Comparison of ENCODE assay signal across 8 mouse cellular contexts in the genomic region with DNA sequence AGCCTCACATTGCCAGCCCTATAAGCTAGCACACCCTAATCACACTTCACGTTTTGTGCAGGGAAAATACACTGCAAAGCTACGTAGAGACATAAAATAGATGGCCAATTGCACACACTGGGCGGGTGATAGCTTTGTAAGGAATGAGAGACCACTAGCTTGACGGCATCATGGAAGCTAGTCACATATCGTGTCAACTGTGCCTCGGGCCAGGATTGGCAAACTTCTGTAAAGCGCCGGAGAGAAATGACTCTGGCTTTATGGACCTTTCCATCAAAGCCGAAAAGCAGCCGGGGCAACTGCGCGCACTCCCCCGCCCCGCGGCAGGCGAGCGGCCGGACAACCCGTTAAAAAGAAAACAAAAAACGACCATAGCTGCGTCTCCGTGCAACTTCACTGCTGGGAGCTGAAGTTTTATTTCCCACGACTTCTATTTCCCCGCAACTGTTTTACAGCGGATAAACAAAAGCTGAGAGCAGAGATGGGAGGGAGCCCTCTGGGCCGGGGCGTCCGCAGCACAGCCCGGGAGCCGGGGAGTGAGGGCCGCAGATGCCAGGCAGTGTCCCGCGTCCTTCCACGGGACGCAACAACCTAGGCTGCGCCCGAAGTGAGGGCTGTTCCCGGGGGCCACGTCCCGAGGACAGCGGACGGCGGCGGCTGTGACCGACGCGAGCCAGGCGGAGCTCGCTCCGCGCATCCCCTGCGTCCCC. TPM values are rescaled to one million over a fixed set of nuclear protein-coding genes. Genes with fewer than 3 reads are reported as not detected.
A peak's percentile ranks its signal among the peaks of the same experiment; 100 is the strongest.
DNase-seq lines count a peak whose midpoint lies in the region; ATAC-seq and TF ChIP-seq lines count a peak whose summit lies in the region.

No protein-coding gene starts in this region.

- H3K9me3 ChIP-seq in heart, embryonic 11.5 days (replicated peaks; ENCODE audit: control insufficient read depth, low read length): 0 out of 2 replicates have a peak, but pooled peaks cover 5% of the 10 kb centered on the region
- no peaks in the 10 kb centered on the region for H3K9me3 ChIP-seq in ES-E14 (ENCODE audit: control insufficient read depth, insufficient read depth, low read depth, low read length)
- H3K9me3 ChIP-seq in midbrain, embryonic 15.5 days: no peaks in the 10 kb centered on the region

- H3K4me3 ChIP-seq in heart, embryonic 11.5 days (ENCODE audit: low read depth, low read length): peak overlapping the region; percentile 86
- H3K4me3 ChIP-seq in ES-E14 (ENCODE audit: insufficient read depth in 1 of 2, low read depth in 1 of 2, low read length in 2 of 2, poor library complexity in 1 of 2, severe bottlenecking in 1 of 2): peak overlapping the region; percentile 57 to 88
- peak overlapping the region; percentile 61 for H3K4me3 ChIP-seq in embryonic fibroblast, embryonic 13.5 days (ENCODE audit: insufficient read depth, low read length)
- peak overlapping the region; percentile 96 for H3K4me3 ChIP-seq in midbrain, embryonic 15.5 days

- in situ Hi-C loops in ES-E14 (cut with MboI; ENCODE audit: low sequenced_read_pairs in 2 of 2, unreplicated experiment in 2 of 2): no loop called here

- peaks cover 11% of the 10 kb centered on the region; the same call in 1 of the 2 replicates for H3K27me3 ChIP-seq in heart, embryonic 11.5 days (ENCODE audit: control insufficient read depth, insufficient read depth, low read length)
- peaks cover 32% of the 10 kb centered on the region for H3K27me3 ChIP-seq in midbrain, embryonic 15.5 days (replicated peaks)

- H3K4me1 ChIP-seq in heart, embryonic 11.5 days (ENCODE audit: control insufficient read depth, insufficient read depth, low read length): peaks cover 21% of the 10 kb centered on the region
- peaks cover 4 to 6% of the 10 kb centered on the region in 2 experiments; a peak in 2 of 4 replicates for H3K4me1 ChIP-seq in ES-E14 (ENCODE audit: control insufficient read depth in 2 of 2, insufficient read depth in 2 of 2, low read length in 2 of 2, poor library complexity in 1 of 2)
- peaks cover 4% of the 10 kb centered on the region for H3K4me1 ChIP-seq in embryonic fibroblast, embryonic 13.5 days (ENCODE audit: control insufficient read depth, insufficient read depth, low read length)
- H3K4me1 ChIP-seq in midbrain, embryonic 15.5 days: peaks cover 27% of the 10 kb centered on the region

- H3K4me2 ChIP-seq in heart, embryonic 11.5 days: peak overlapping the region; percentile 73
- H3K4me2 ChIP-seq in midbrain, embryonic 15.5 days: peak overlapping the region; percentile 75

- no peak for DNase-seq in heart, adult 8-10 months (ENCODE audit: low spot score)
- DNase-seq in ES-E14 (ENCODE audit: low read depth, low spot score): no peak
- peak; percentile 27 for DNase-seq in kidney, postnatal 14 days
- DNase-seq in spleen, postnatal 14 days (ENCODE audit: low spot score in 2 of 2): no peak
- no peak for DNase-seq in layer of hippocampus, adult 9-11 months

- H3K9ac ChIP-seq in heart, embryonic 11.5 days (ENCODE audit: low read depth, low read length): peak overlapping the region; percentile 69
- H3K9ac ChIP-seq in ES-E14 (ENCODE audit: insufficient read depth, low read depth, low read length, poor library complexity, severe bottlenecking): peak overlapping the region; percentile 71
- peak overlapping the region; percentile 78 for H3K9ac ChIP-seq in midbrain, embryonic 15.5 days

- peak overlapping the region; percentile 54 for H3K27ac ChIP-seq in heart, embryonic 11.5 days (ENCODE audit: low read depth, low read length)
- no peak overlapping the region for H3K27ac ChIP-seq in ES-E14 (ENCODE audit: insufficient read depth, low read depth, low read length, poor library complexity, severe bottlenecking)
- no peak overlapping the region for H3K27ac ChIP-seq in embryonic fibroblast, embryonic 13.5 days (ENCODE audit: insufficient read depth, low read length)
- peak overlapping the region; percentile 90 for H3K27ac ChIP-seq in midbrain, embryonic 15.5 days

- TF ChIP-seq CTCF in embryonic fibroblast, embryonic 13.5 days (IDR thresholded peaks at IDR 0.05; ENCODE audit: borderline replicate concordance, insufficient read depth, low read length): no peak

- WGBS in heart, embryonic 11.5 days (ENCODE audit: insufficient replicate concordance): under 1% methylated on average over 52 of the region's 52 CpGs
- WGBS in midbrain, embryonic 15.5 days: under 1% methylated on average over 52 of the region's 52 CpGs

- peak; percentile 47; the same call in 1 of the 2 replicates for ATAC-seq in heart, embryonic 11.5 days (replicated peaks; ENCODE audit: insufficient number of reproducible peaks, low FRiP score, low TSS enrichment)
- ATAC-seq in midbrain, embryonic 15.5 days (replicated peaks): peak; percentile 79

- no peak for TF ChIP-seq POLR2A in embryonic fibroblast, embryonic 13.5 days (IDR thresholded peaks at IDR 0.05; ENCODE audit: low read depth, low read length)

- no peaks in the 10 kb centered on the region for H3K36me3 ChIP-seq in heart, embryonic 11.5 days (ENCODE audit: control insufficient read depth, insufficient read depth, low read length)
- H3K36me3 ChIP-seq in ES-E14 (ENCODE audit: control insufficient read depth, insufficient read depth, low read length, poor library complexity, severe bottlenecking): no peaks in the 10 kb centered on the region
- no peaks in the 10 kb centered on the region for H3K36me3 ChIP-seq in midbrain, embryonic 15.5 days (replicated peaks)

TF ChIP-seq in ES-E14, 5 proteins besides CTCF, POLR2A, EP300 and RAD21:
- TF ChIP-seq ZC3H11A (IDR thresholded peaks at IDR 0.05; ENCODE audit: borderline replicate concordance, low read depth, low read length): no peak
- TF ChIP-seq ZNF384 (IDR thresholded peaks at IDR 0.05; ENCODE audit: low read depth, low read length): no peak
- TF ChIP-seq CHD2 (IDR thresholded peaks at IDR 0.05; ENCODE audit: low read depth, low read length): no peak
- TF ChIP-seq MAFK (IDR thresholded peaks at IDR 0.05; ENCODE audit: insufficient read depth, low read depth, low read length): no peak
- no peak for TF ChIP-seq HCFC1 (IDR thresholded peaks at IDR 0.05; ENCODE audit: borderline replicate concordance, insufficient read depth, low read length)
TF ChIP-seq in ES-E14: peak in this region for 0.

RNA-seq across cellular contexts. Expression of gene Zbtb40, which starts 0.6 kb away (rescaled TPM):
- 3.5 and 3.7 TPM in 2 replicates for polyA plus RNA-seq in heart, embryonic 11.5 days (2014; fragmentation: Nextera tagmentation; extraction: Ambion mirVana)
- 1 to 10 TPM; 5.6 to 9.3 (median 7.1) TPM for total RNA-seq in heart, adult 8-10 months (2022)
- total RNA-seq in ES-E14 (2012; rRNA removed): 12.3 and 12.7 TPM in 2 replicates
- 4.5 and 4.9 TPM in 2 replicates for polyA plus RNA-seq in embryonic fibroblast, embryonic 13.5 days (2011; ENCODE audit: insufficient read length, low read depth, missing spikeins)
- 3.9 and 4.6 TPM in 2 replicates for polyA plus RNA-seq in midbrain, embryonic 15.5 days (2015; fragmentation: Nextera tagmentation; extraction: Ambion mirVana)

Comparison
In these comparisons a context has a peak if more than half of its experiments do, and no peak if none do; other contexts are left out.
1. H3K27ac ChIP-seq: peak in heart, embryonic 11.5 days (single experiment) and midbrain, embryonic 15.5 days (single experiment); none in ES-E14 (single experiment) and embryonic fibroblast, embryonic 13.5 days (single experiment).
2. Peak in every context shown above with its lines, with median percentiles within 50 percentile points of each other: H3K4me3 ChIP-seq and H3K9ac ChIP-seq.